Mouse (Mus musculus) lung, postnatal 25 days (tissue): ENCODE results near the gene Flrt1.
A peak's percentile ranks its signal among the peaks of the same experiment; 100 is the strongest.

Experiments used
- DNase-seq: peaks from one replicate; pipeline ENCODE4 v3.0.0; 2022; ENCODE audit warnings: low spot score

Gene Flrt1

GRCm38 (mm10) chr19:7105544-7105943 is at the start of gene Flrt1:
Flrt1 (minus strand) TSS chr19:7105729.
- no peak for DNase-seq

GRCm38 (mm10) chr19:7155196-7155595 is 49.7 kb upstream of the Flrt1 start:
- DNase-seq, result no peak

- no peak for DNase-seq
These were observed 47.7 kb upstream of the Flrt1 start for GRCm38 (mm10) chr19:7153232-7153631.

GRCm38 (mm10) chr19:7151927-7152653 is 46.6 kb upstream of the Flrt1 start:
- no peak for DNase-seq

GRCm38 (mm10) chr19:7151300-7151926 is 45.9 kb upstream of the Flrt1 start:
- no peak for DNase-seq

GRCm38 (mm10) chr19:7149158-7149685 is 43.7 kb upstream of the Flrt1 start:
- no peak for DNase-seq

- DNase-seq, result no peak
These were observed 43.1 kb upstream of the Flrt1 start for GRCm38 (mm10) chr19:7148541-7149085.

- no peak for DNase-seq
These were observed 42.6 kb upstream of the Flrt1 start for GRCm38 (mm10) chr19:7148096-7148495.

- no peak for DNase-seq
These were observed 40.8 kb upstream of the Flrt1 start for GRCm38 (mm10) chr19:7146376-7146775.

GRCm38 (mm10) chr19:7144458-7144857 is 38.9 kb upstream of the Flrt1 start:
- DNase-seq, result no peak

- peak; percentile 56 for DNase-seq
These were observed 38.3 kb upstream of the Flrt1 start for GRCm38 (mm10) chr19:7143854-7144253.

- DNase-seq, result no peak
These were observed 36.8 kb upstream of the Flrt1 start for GRCm38 (mm10) chr19:7142207-7142915.

- no peak for DNase-seq
These were observed 35.4 kb upstream of the Flrt1 start for GRCm38 (mm10) chr19:7140856-7141421.

GRCm38 (mm10) chr19:7140373-7140772 is 34.8 kb upstream of the Flrt1 start:
- no peak for DNase-seq

- DNase-seq, result no peak
These were observed 33.8 kb upstream of the Flrt1 start for GRCm38 (mm10) chr19:7139321-7139720.

GRCm38 (mm10) chr19:7138327-7138726 is 32.8 kb upstream of the Flrt1 start:
- no peak for DNase-seq

GRCm38 (mm10) chr19:7136714-7137498 is 31.4 kb upstream of the Flrt1 start:
- DNase-seq, result no peak

GRCm38 (mm10) chr19:7136016-7136415 is 30.5 kb upstream of the Flrt1 start:
- no peak for DNase-seq

- DNase-seq, result no peak
These were observed 30.0 kb upstream of the Flrt1 start for GRCm38 (mm10) chr19:7135525-7135924.

- DNase-seq, result no peak
These were observed 29.1 kb upstream of the Flrt1 start for GRCm38 (mm10) chr19:7134631-7135091.

GRCm38 (mm10) chr19:7133436-7133835 is 27.9 kb upstream of the Flrt1 start:
- no peak for DNase-seq
